Mouse (Mus musculus): ENCODE measurements around the gene Mmp17. TPM values are rescaled to one million over a fixed set of nuclear protein-coding genes. Genes with fewer than 3 reads are reported as not detected.

Mmp17 gene
- polyA plus RNA-seq, 1 experiment, result not detected

DNA sequence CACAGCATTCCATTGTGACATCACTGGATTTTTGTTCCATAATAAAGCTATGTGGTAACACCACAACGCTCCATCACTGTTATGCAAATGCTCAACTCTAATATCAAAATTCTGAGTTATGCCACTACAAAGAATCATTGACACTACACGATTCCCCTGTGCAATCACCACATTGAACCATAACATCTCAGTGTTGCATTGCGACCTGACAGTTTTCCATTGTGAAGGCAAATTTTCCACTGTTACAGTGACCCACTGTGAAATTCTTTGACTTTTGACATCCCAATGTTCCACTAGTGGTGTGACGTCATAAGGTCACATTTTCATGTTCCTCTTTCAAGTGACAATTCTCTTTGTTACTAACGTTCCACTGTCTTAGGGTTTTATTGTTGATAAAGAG lies 66.9 kb downstream of the Mmp17 start:
- Histone ChIP-seq H3K4me3 (replicated peaks; ENCODE audit: control insufficient read depth, low read depth, low read length) (no peak overlapping the region), H3K4me1 (ENCODE audit: control insufficient read depth, insufficient read depth, low read length) (no peaks in the 10 kb centered on the region), H3K27ac (ENCODE audit: control insufficient read depth, insufficient read depth, low read depth, low read length, poor library complexity) (no peak overlapping the region)
- TF ChIP-seq CTCF (IDR thresholded peaks at IDR 0.05; ENCODE audit: control insufficient read depth, insufficient read depth, low read length) (no peak), POLR2A (IDR thresholded peaks at IDR 0.05; ENCODE audit: borderline replicate concordance, control insufficient read depth, low read depth, low read length) (no peak)
- 71% methylated on average over 5 of the region's 5 CpGs for WGBS

- Histone ChIP-seq H3K4me3 (replicated peaks; ENCODE audit: control insufficient read depth, low read depth, low read length) (no peak overlapping the region), H3K27ac (ENCODE audit: control insufficient read depth, insufficient read depth, low read depth, low read length, poor library complexity) (no peak overlapping the region), H3K4me1 (ENCODE audit: control insufficient read depth, insufficient read depth, low read length) (no peaks in the 10 kb centered on the region)
- WGBS, result 95% methylated on average over 10 of the region's 10 CpGs
- TF ChIP-seq POLR2A (IDR thresholded peaks at IDR 0.05; ENCODE audit: borderline replicate concordance, control insufficient read depth, low read depth, low read length) (no peak), CTCF (IDR thresholded peaks at IDR 0.05; ENCODE audit: control insufficient read depth, insufficient read depth, low read length) (no peak)
Measured at GRCm38 (mm10) chr5:129657016-129657415, 73.0 kb downstream of the Mmp17 start.

GRCm38 (mm10) chr5:129657931-129658330 lies 74.0 kb downstream of the Mmp17 start:
- no peaks in the 10 kb centered on the region for H3K4me1 ChIP-seq (ENCODE audit: control insufficient read depth, insufficient read depth, low read length)
- no peak for TF ChIP-seq CTCF (IDR thresholded peaks at IDR 0.05; ENCODE audit: control insufficient read depth, insufficient read depth, low read length)
- no peak for TF ChIP-seq POLR2A (IDR thresholded peaks at IDR 0.05; ENCODE audit: borderline replicate concordance, control insufficient read depth, low read depth, low read length)
- H3K27ac ChIP-seq (ENCODE audit: control insufficient read depth, insufficient read depth, low read depth, low read length, poor library complexity), result no peak overlapping the region
- WGBS, result 91% methylated on average over 15 of the region's 15 CpGs
- H3K4me3 ChIP-seq (replicated peaks; ENCODE audit: control insufficient read depth, low read depth, low read length), result no peak overlapping the region

Other genes starting within 250 kb of the Mmp17 start
- 61.2 and 111 TPM in 2 replicates for gene Sfswap, start 82.9 kb upstream of the Mmp17 start, polyA plus RNA-seq (2011; ENCODE audit: insufficient read depth, insufficient read length, low replicate concordance, missing spikeins)
- gene Zfp11, start 85.9 kb downstream of the Mmp17 start, polyA plus RNA-seq (2011; ENCODE audit: insufficient read depth, insufficient read length, low replicate concordance, missing spikeins), result 1.5 TPM in 1 of 2 replicates, not detected in the other
- not detected in 2 replicates for gene Sept14, start 124.3 kb downstream of the Mmp17 start, polyA plus RNA-seq (2011; ENCODE audit: insufficient read depth, insufficient read length, low replicate concordance, missing spikeins)
- gene Mrps17, start 131.3 kb downstream of the Mmp17 start, polyA plus RNA-seq (2011; ENCODE audit: insufficient read depth, insufficient read length, low replicate concordance, missing spikeins), result 46.9 and 47.0 TPM in 2 replicates
- gene Nipsnap2, start 140.9 kb downstream of the Mmp17 start, polyA plus RNA-seq (2011; ENCODE audit: insufficient read depth, insufficient read length, low replicate concordance, missing spikeins), result 18.7 and 24.9 TPM in 2 replicates
- gene Psph, start 203.3 kb downstream of the Mmp17 start, polyA plus RNA-seq (2011; ENCODE audit: insufficient read depth, insufficient read length, low replicate concordance, missing spikeins), result 4.3 and 11.1 TPM in 2 replicates

All from bone marrow, adult 2 months (tissue).